Mouse (Mus musculus) embryonic fibroblast, embryonic 13.5 days (primary cell): Measurements from ENCODE around the gene Gsdma3. TPM values are rescaled to one million over a fixed set of nuclear protein-coding genes. Genes with fewer than 3 reads are reported as not detected.

ENCODE experiments used
- H3K27ac ChIP-seq: 2 replicates; pipeline ENCODE4 v1.5.1; 2012; ENCODE audit warnings: low read length, control low read depth, inconsistent platforms; ENCODE audit not compliant: insufficient read depth
- H3K4me1 ChIP-seq: 2 replicates; pipeline ENCODE4 v1.6.1; 2011; ENCODE audit warnings: low read length; ENCODE audit not compliant: control insufficient read depth, insufficient read depth
- H3K4me3 ChIP-seq: 2 replicates; pipeline ENCODE4 v1.5.1; 2011; ENCODE audit warnings: mild to moderate bottlenecking, control low read depth, low read length; ENCODE audit not compliant: insufficient read depth
- CTCF ChIP-seq: IDR thresholded peaks from 2 replicates; pipeline ENCODE4 v1.5.1; 2011; ENCODE audit warnings: mild to moderate bottlenecking, control low read depth, low read length, moderate library complexity, borderline replicate concordance; ENCODE audit not compliant: insufficient read depth
- POLR2A ChIP-seq: IDR thresholded peaks from 2 replicates; pipeline ENCODE4 v1.6.1; 2011; ENCODE audit warnings: low read depth, mild to moderate bottlenecking, control low read depth, low read length, moderate library complexity
- polyA plus RNA-seq: library from polyadenylated mRNA; stranded (reverse); fragments of >200 nt; gene quantifications from 2 replicates; pipeline ENCODE4 v1.2.4, GENCODE M21; 2011; ENCODE audit warnings: low read depth; ENCODE audit not compliant: missing spikeins, insufficient read length

Gsdma3 gene
- not detected in 2 replicates for polyA plus RNA-seq

- Histone ChIP-seq H3K27ac (no peak within 1 kb of the TSS), H3K4me3 (no peak within 1 kb of the TSS), H3K4me1 (no peaks in the 10 kb centered on the region)
- TF ChIP-seq POLR2A (no peak), CTCF (no peak)
These were observed at the start of gene Gsdma3, which contains the start of gene Gm12355 for GRCm38 (mm10) chr11:98625611-98626410. Gene Gsdma3 (plus strand): TSS chr11:98626360. Gene Gm12355 (minus strand): TSS chr11:98625661.

GRCm38 (mm10) chr11:98577776-98578175 is 48.4 kb upstream of the Gsdma3 start:
- H3K4me1 ChIP-seq: no peaks in the 10 kb centered on the region
- H3K4me3 ChIP-seq: no peak overlapping the region
- H3K27ac ChIP-seq: no peak overlapping the region
- no peak for TF ChIP-seq POLR2A
- TF ChIP-seq CTCF: no peak

- H3K4me3 ChIP-seq: no peak overlapping the region
- no peak overlapping the region for H3K27ac ChIP-seq
- TF ChIP-seq POLR2A (no peak), CTCF (no peak)
- H3K4me1 ChIP-seq: peaks cover 6% of the 10 kb centered on the region; the same call in 1 of the 2 replicates
These were observed 45.6 kb upstream of the Gsdma3 start for GRCm38 (mm10) chr11:98580301-98581121.

- H3K27ac ChIP-seq: no peak overlapping the region
- TF ChIP-seq POLR2A (no peak), CTCF (no peak)
- no peak overlapping the region for H3K4me3 ChIP-seq
- peaks cover 9% of the 10 kb centered on the region; the same call in 1 of the 2 replicates for H3K4me1 ChIP-seq
These were observed 44.7 kb upstream of the Gsdma3 start for GRCm38 (mm10) chr11:98581286-98582029.

- Histone ChIP-seq H3K4me1 (peaks cover 9% of the 10 kb centered on the region; the same call in 1 of the 2 replicates), H3K4me3 (no peak overlapping the region), H3K27ac (no peak overlapping the region)
- TF ChIP-seq POLR2A (no peak), CTCF (no peak)
These were observed 44.2 kb upstream of the Gsdma3 start for GRCm38 (mm10) chr11:98582030-98582388.

- Histone ChIP-seq H3K4me1 (peaks cover 13% of the 10 kb centered on the region; the same call in 1 of the 2 replicates), H3K27ac (no peak overlapping the region), H3K4me3 (no peak overlapping the region)
- no peak for TF ChIP-seq CTCF
- TF ChIP-seq POLR2A: no peak
These were observed 43.5 kb upstream of the Gsdma3 start for GRCm38 (mm10) chr11:98582551-98583264.

- TF ChIP-seq POLR2A: no peak
- TF ChIP-seq CTCF: no peak
- no peak overlapping the region for H3K4me3 ChIP-seq
- no peak overlapping the region for H3K27ac ChIP-seq
- H3K4me1 ChIP-seq: peaks cover 14% of the 10 kb centered on the region; the same call in 1 of the 2 replicates
These were observed 43.0 kb upstream of the Gsdma3 start for GRCm38 (mm10) chr11:98583265-98583552.

GRCm38 (mm10) chr11:98583571-98583970 is 42.6 kb upstream of the Gsdma3 start:
- H3K4me1 ChIP-seq: peaks cover 14% of the 10 kb centered on the region; the same call in 1 of the 2 replicates
- TF ChIP-seq POLR2A: no peak
- no peak for TF ChIP-seq CTCF
- no peak overlapping the region for H3K4me3 ChIP-seq
- no peak overlapping the region for H3K27ac ChIP-seq

GRCm38 (mm10) chr11:98584146-98584545 is 42.0 kb upstream of the Gsdma3 start:
- Histone ChIP-seq H3K4me1 (peaks cover 19% of the 10 kb centered on the region), H3K4me3 (no peak overlapping the region), H3K27ac (no peak overlapping the region)
- no peak for TF ChIP-seq POLR2A
- TF ChIP-seq CTCF: no peak
